Mouse (Mus musculus) cerebellum, postnatal 36 days (tissue): ENCODE data around the gene Elp6.

Experiments used
- DNase-seq, 2 experiments: peaks; one replicate each; pipeline ENCODE4 v3.0.0; 2021 to 2022; ENCODE audit warnings: mixed read lengths in 2 of 2

The Elp6 gene

GRCm38 (mm10) chr9:110362337-110362736, 57.4 kb downstream of the Elp6 start:
- no peak for DNase-seq

- DNase-seq: no peak
These were observed 61.8 kb downstream of the Elp6 start for GRCm38 (mm10) chr9:110366746-110367145.

- no peak for DNase-seq
These were observed 64.9 kb downstream of the Elp6 start for GRCm38 (mm10) chr9:110369860-110370259.
